Mouse (Mus musculus) myocyte (in vitro differentiated cells): ENCODE measurements at regions not wholly inside any gene's neighbourhood (a gene's known extent, or its start where the extent isn't known, plus 50 kb on each side); places are given as distances from the start of the nearest gene placed in this dataset.

Experiments
- CEBPB ChIP-seq: IDR thresholded peaks from 2 replicates; pipeline ENCODE4 v1.6.1; 2011; ENCODE audit warnings: mild to moderate bottlenecking, moderate library complexity; ENCODE audit not compliant: poor library complexity, insufficient read depth, severe bottlenecking
- POLR2A ChIP-seq: IDR thresholded peaks from one replicate; pipeline ENCODE4 v1.6.1; 2011; ENCODE audit warnings: low read depth, mild to moderate bottlenecking, control low read depth, moderate library complexity; ENCODE audit not compliant: insufficient read length
- USF1 ChIP-seq: IDR thresholded peaks from one replicate; pipeline ENCODE4 v1.6.1; 2011; ENCODE audit warnings: low read depth, mild to moderate bottlenecking, control low read depth, moderate library complexity

GRCm38 (mm10) chr15:31973889-31974288, 203.2 kb upstream of the Tas2r119 start:
- TF ChIP-seq POLR2A (no peak), CEBPB (no peak), USF1 (no peak)
